Mouse (Mus musculus) c-Kit-negative CD71-positive TER-119-positive erythroid progenitor cells, embryonic 14.5 days (primary cell): Measurements from ENCODE around the gene Pkd1.

Source experiments
- DNase-seq: peaks from one replicate; pipeline ENCODE4 v3.0.0-alpha.2; 2013; ENCODE audit warnings: low read depth, low spot score

Pkd1 gene

DNA sequence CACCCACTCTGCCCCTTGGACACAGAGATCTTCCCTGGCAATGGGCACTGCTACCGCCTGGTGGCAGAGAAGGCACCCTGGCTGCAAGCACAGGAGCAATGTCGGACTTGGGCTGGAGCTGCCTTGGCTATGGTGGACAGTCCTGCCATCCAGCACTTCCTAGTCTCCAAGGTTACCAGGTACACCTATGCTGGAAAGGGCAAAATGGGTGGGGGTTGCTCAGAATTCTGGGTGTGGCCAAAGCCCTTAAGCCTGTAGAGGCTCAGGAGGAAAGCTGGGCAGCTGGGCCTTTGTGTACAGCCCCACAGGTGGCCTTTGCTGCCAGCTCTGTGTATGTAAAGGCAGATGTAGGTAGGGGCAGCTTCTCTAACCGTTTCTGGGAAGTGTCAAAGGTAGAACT is 16.2 kb downstream of the Pkd1 start:
- DNase-seq: no peak

GRCm38 (mm10) chr17:24567034-24567779 is 17.6 kb downstream of the Pkd1 start:
- no peak for DNase-seq

DNA sequence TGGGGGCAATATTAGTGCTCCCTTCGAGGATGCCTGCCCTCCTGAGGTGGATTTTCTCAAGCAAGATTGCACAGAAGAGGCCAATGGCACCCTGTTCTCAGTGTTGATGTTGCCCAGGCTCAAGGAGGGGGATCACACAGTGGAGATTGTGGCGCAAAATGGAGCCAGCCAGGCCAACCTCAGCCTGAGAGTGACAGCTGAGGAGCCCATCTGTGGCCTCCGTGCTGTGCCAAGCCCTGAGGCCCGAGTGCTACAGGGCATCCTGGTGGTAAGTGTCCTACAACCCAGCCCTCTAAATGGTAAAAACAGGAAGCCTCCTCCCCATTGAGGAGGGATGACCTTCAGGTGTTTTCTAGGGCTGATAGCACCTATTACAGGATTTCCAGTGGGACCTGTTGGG is 20.2 kb downstream of the Pkd1 start:
- DNase-seq: no peak

GRCm38 (mm10) chr17:24572651-24573245 is 23.1 kb downstream of the Pkd1 start:
- DNase-seq: no peak

GRCm38 (mm10) chr17:24573811-24574210 is 24.2 kb downstream of the Pkd1 start:
- no peak for DNase-seq

- DNase-seq: no peak
Measured at GRCm38 (mm10) chr17:24579532-24579931, 29.9 kb downstream of the Pkd1 start.

- DNase-seq: no peak
Measured at GRCm38 (mm10) chr17:24580287-24580686, 30.7 kb downstream of the Pkd1 start.

- no peak for DNase-seq
Measured at GRCm38 (mm10) chr17:24583599-24584460, 34.2 kb downstream of the Pkd1 start.

DNA sequence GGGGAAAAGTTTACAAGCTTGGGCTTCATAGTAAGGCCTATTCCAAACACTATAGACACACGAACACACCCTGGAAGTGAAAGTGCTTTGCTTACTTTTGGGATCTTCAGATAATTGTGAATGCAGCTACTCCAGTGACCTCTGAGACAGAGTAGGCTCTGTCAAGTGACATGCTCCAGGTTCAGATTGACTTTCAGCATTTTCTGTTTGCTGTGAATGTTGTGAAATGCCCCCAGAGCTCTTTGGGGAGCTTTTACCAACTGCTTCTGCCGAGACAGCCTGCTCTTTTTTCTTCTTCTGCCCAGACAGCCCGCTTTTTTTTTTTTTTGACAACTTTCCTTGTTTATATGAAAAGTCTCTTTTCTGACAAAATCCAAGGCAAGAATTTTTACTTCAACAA is 34.9 kb downstream of the Pkd1 start:
- DNase-seq: no peak

- no peak for DNase-seq
Measured at GRCm38 (mm10) chr17:24586532-24586931, 36.9 kb downstream of the Pkd1 start.

DNA sequence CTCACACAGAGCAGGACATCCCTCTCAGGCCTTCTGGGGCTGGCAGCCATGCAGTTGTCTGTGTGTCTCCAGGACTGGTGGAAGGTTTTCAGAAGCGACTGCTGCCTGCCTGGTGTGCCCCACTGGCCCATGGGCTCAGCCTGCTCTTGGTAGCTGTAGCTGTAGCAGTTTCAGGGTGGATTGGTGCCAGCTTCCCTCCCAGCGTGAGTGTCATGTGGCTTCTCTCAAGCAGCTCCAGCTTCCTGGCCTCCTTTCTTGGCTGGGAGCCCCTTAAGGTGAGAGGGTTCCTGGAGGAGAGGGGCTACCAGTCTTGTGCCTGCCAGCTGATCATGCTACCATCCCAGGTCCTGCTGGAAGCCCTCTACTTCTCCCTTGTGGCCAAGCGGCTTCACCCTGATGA is 41.3 kb downstream of the Pkd1 start:
- no peak for DNase-seq

DNA sequence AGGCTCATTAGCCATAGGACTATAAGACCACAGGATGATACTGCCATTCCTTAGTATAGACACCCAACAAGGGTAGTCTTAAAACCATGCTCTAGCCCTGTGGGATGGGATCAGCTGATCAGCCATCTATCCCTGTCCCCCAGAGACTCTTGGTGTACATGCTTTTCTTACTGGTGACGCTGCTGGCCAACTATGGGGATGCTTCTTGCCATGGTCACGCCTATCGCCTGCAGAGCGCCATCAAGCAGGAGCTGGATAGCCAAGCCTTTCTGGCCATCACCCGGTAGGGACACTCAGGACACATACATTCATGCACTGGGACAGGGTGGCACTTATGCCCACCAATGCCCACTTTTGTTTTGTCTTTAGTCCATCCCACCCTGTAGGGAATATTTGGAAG is 42.1 kb downstream of the Pkd1 start:
- DNase-seq: no peak

GRCm38 (mm10) chr17:24593248-24593647 is 43.6 kb downstream of the Pkd1 start:
- DNase-seq: no peak

DNA sequence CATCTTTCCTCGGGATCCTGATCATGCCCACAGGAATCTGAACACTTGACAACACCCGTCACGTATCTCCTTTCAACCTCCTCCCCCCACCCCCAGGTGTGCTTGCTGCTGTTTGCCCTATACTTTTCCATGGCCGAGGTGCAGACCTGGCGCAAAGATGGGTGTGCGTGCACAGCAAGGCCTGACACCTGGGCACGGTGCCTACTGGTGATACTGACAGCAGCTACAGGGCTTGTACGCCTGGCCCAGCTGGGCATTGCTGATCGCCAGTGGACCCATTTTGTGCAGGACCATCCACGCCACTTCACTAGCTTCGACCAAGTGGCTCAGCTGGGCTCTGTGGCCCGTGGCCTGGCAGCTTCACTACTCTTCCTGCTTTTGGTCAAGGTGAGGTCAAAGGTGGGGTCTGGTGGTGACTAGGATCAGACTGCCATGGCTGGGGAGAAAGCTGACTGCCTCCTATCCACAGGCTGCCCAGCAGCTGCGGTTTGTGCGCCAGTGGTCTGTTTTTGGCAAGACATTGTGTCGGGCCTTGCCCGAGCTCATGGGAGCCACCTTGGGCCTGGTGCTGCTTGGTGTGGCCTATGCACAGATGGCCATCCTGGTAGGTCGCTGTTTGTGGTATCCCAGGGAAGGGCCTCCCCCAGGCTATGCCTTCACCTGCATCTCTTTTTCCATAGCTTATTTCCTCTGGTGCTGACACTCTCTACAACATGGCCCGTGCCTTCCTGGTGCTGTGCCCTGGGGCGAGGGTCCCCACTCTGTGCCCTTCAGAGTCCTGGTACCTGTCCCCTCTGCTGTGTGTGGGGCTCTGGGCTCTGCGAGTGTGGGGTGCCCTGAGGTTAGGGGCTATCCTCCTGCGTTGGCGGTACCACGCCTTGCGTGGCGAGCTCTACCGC is 44.6 kb downstream of the Pkd1 start:
- DNase-seq: no peak

DNA sequence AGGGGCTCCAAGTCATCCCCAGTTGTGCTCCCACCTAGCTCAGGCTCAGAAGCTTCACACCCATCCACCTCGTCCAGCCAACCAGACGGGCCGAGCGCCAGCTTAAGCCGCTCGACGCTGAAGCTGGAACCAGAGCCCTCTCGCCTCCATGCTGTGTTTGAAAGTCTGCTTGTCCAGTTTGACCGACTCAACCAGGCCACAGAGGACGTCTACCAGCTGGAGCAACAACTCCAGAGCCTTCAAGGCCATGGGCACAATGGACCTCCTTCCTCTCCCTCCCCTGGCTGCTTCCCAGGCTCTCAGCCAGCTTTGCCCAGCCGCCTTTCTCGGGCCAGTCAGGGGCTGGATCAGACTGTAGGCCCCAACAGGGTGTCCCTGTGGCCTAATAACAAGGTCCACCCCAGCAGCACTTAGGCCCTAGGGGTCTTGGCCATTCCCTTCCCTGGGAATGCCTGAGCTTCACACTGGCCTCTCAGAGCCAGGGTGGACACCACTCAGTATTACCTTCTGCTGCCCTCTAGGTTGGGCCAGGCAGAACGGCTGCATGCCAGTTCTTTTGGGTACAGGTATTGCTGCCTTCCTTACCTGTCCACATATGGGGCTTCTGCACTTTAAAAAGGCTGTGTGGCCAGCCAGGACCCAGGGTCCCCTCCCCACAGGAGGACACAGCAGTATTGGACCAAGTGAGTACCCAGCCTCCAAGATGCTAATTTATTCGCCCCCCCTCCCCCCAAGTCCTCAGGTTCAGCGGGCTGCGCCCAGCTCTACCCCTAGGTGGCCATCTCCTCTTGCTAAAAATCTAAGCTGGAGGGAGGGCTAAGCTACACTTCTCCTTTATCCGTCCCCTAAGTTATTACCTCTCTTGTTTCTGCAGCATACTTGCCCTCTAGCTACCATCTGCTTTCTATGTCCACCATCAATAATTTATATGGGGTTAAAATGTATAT is 45.8 kb downstream of the Pkd1 start:
- no peak for DNase-seq

GRCm38 (mm10) chr17:24596073-24596466 is 46.4 kb downstream of the Pkd1 start:
- no peak for DNase-seq

DNA sequence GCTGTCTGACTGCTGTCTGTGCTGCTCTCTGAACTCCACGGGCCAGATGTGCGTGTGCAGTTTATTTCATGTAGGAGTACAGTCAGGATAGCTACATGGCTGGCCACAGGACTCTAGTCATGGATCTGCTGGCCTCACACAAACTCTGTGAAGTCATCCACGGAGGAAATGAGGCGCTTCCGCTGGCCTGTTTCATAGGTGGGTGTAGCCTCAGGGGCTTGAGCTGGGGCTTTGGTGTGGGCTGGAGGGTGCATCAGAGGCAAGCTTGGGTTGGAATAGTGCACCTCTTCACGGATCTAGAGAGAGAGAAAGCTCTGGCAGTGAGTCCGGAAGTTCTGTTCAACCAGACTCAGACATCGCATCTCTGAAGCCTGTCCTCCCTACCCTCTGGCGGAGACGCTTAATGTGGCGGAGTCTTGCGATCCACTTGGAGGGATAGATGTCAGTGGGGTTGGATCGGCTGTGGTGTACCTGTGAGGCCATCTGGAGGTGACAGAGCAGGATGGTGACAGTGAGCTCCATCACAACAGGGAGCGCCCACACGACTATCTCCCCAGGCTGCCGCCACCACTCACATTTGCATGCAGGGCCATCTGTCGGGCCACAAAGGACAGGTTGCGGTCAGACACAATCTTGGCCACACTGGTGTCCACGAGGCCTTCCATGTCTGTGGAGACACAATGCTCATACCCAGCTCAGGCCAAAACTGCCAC is 47.0 kb downstream of the Pkd1 start:
- DNase-seq: no peak

DNA sequence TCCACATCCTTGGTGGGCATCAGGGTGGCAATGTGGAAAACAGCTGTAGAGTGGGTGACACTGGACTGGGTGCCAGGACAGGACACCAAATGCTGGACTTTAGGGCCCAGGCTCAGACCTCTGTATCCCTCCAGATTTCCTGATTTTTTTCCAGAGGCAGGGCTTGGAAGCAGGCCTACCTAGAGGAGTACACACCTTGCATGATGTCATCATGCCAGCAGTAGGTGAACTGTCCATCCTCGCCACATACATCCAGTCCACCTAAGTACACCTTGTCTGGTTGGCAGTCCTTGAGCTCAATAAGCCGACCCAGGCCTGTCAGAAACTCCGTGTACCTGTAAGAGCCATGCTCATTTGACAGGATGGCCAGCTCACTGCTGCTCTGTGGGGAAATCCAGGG is 48.4 kb downstream of the Pkd1 start:
- no peak for DNase-seq

- no peak for DNase-seq
Measured at GRCm38 (mm10) chr17:24600502-24600901, 50.9 kb downstream of the Pkd1 start.

- DNase-seq: no peak
Measured at GRCm38 (mm10) chr17:24603961-24604360, 54.3 kb downstream of the Pkd1 start.
